Mouse (Mus musculus) left cerebral cortex, adult 18-20 months (tissue): Measurements from ENCODE around the gene Agtrap. TPM values are rescaled to one million over a fixed set of nuclear protein-coding genes. Genes with fewer than 3 reads are reported as not detected.

Experiments used
- DNase-seq, 2 experiments: peaks; one replicate each; pipeline ENCODE4 v3.0.0; 2021 to 2022; ENCODE audit warnings: low spot score in 2 of 2, mixed read lengths in 1 of 2
- total RNA-seq, 2 experiments: library from RNA; stranded (reverse); gene quantifications; 2 replicates each; pipeline ENCODE4 v1.2.3; 2021

Agtrap gene
- total RNA-seq, 2 experiments from 2014 or later: 6.6 to 10.1 TPM

DNA sequence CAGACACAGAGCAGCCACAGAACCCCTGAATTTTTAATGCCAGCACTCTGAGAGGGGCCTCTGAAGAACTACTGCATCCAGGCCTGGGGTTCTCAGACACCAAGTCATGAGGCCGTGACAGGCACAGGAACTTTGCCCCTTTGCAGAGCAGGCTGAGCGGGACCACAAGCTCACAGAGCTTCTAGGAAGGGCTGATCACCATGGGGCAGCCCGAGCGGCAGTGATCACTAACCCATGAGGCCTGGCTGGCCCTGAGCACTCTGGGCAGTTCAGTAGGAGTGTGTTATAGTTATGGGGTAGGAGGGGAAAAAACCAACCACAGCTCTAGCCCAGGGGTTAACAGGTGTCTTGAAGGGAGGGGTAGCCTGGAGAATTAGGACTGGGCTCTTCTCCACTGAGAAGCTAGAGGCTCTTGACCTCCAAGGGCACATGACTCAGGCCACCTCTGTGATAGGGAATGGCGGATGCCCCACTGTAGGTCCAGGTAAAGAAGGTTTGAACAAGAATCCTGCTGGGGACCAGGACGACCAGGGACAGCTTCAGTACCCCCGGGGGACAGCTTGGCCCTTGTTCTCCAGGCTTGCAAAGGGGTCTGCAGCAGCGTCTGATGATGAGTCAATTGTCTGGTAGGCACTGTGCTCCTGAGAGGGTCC is 7.8 kb downstream of the Agtrap start:
- no peak for DNase-seq

GRCm38 (mm10) chr4:148079212-148079611 is 8.6 kb downstream of the Agtrap start:
- DNase-seq: no peak

DNA sequence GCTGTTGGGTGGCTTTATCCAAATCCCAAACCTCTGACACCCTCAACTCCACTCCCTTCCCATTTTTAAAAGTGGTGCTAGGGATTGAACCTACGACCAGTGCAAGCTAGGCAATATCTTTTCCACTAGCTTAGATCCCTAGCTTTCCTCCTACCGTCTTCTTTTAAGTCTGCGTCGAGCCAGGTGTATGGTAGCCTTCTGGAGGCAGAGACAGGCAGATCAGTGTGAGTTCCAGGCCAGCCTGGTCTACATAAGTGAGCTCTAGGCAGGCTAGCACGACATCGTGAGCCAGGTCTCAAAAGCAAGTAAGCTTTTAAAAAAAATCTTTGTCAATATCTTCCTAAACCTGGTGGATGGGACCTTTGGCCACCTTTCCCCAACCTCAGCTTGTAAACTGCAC is 11.9 kb downstream of the Agtrap start:
- no peak for DNase-seq

- DNase-seq: peak; percentile 63 to 64
Measured at GRCm38 (mm10) chr4:148075259-148075658, 12.6 kb downstream of the Agtrap start.

- DNase-seq: no peak
Measured at GRCm38 (mm10) chr4:148074521-148075189, 13.2 kb downstream of the Agtrap start.

GRCm38 (mm10) chr4:148071508-148071907 is 16.3 kb downstream of the Agtrap start:
- no peak for DNase-seq

DNA sequence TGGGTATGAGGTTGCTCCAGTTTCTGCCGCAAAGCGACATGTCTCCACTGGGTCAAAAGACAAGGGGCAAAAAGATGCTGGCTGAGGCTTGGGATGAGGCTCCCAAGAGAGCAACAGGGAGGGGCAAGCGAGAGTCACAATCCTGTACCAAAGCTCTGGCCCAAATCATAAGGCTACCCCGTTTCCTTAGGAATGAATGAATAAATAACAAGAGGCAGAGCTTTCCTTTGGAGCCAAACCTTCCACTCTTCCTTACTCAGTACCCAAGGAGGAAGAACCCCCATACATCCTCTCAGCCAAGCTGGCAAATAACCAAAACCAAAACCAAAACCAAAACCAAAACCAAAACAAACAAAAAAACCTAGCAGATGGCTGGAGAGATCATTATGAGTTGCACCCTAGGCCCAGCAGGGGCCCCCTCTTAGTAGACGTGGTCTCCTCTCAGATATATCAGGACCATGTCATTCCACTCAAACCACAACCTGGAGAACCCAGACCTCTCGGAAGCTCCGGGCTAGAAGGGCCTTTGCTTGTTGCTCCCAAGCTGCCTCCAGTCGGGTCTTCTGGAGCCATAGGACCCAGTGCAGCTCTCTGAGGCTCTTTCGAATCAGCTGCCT is 18.1 kb downstream of the Agtrap start:
- DNase-seq: no peak

DNA sequence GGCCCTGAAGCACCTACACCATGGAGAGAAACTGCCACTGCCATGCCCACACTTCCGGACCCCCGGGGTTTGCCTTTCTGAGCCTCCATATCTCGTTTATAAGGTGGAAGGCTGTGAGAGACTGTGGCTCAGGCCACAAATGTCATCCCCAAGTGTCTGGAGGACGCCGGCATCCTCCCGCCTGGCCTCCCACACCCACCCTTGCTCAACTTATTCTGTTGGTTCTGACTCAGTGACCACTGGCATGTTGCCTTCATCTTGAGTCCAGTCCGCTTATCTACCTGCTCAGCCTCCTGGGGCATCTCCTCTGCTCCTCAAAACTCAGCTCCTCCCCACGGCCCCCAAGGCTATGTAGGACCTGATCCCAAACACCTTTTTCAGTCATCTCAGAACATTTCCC is 20.5 kb downstream of the Agtrap start:
- no peak for DNase-seq

DNA sequence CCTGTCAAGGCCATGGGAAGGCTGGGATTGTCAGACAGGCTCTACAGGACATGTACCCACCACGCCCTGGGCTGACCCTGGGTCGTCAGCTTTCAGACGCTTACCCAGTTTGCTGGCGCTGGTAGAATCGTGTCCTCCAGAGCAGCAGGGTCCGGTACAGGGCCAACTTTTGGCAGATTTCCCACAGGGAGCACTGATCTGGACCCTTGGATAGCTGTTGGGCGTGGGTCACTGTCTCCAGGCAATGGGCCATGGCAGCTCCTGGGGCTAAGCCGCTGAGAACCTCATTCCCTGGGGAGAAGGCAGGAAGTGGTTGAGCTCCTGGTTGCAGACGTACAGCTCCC is 21.5 kb downstream of the Agtrap start:
- DNase-seq: no peak

DNA sequence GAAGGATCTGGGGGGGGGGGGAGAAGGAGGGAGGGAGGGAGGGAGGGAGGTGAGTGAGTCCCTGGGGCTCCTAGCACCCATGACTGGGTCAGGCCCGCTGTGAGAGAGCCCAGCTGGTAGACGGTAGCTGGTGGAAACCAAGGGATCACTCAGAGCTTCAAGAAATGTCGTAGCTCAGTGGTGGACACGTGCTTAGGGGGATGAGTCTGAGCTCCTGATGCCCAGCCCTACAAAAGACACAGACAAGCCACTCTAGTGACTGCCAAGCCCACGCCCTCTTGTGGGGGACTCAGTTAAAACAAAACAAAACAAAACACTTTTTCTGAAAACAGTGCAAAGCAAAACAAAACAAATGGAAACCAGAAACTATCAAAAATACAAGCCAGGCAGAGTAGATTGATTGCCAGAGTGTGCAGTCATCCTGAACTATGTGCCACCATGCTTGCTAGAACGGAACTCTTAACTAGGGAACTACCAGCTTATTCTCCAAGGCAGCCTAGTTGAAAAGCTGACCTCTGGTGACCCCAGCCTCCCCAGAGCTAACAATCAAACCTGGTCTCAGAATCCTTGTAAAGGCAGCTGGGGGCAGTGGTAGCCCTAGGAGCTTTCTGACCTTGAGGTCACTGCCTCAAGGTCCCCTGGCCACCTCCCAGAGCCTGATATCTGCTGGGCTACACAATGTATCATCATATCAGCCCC is 22.0 kb downstream of the Agtrap start:
- no peak for DNase-seq

- no peak for DNase-seq
Measured at GRCm38 (mm10) chr4:148061086-148061480, 26.7 kb downstream of the Agtrap start.

DNA sequence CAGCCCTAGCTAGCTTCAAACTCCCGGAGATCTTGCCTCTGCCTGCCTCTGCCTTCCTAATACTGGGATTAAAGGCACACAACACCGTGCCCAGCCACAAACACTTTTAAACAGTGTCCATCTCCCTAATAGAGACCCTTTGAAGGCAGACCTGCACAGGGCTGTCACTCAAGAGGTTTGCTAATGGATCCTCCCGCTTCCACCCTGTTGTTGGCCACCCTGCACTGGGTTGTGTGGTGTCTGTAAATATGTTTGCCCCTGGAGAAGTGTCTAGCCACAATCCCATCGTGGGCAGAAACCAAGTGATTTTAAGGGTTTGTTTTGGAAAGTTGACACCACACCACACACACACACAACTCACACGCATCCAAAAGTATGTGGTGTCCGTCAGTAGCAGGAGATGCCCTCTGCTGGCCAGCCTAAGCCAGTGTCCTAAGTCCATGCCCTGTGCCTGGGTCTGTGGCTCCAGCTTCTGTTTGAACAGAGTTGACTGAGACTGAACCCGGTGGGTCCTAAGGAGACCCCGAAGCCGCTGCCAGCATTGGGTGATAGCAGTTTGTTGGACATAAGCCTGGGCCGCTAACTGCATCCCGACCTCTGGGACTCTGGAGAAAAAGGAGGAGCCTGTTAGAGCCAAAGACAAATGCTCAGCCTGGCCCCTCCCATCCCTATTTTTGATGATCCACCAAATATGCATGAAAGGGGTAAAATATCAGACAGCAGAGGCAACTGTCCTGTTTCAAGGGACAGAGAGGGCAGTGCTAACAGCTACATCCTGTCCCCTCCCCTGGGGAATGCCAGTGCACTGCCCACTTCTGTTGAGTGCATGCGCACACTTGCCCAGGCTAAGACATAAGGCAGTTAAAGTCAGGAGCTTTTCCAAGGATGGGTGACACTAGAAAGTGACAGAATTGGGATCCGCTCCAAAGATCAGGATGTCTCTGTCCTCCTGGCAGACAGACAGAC is 27.4 kb downstream of the Agtrap start:
- no peak for DNase-seq

DNA sequence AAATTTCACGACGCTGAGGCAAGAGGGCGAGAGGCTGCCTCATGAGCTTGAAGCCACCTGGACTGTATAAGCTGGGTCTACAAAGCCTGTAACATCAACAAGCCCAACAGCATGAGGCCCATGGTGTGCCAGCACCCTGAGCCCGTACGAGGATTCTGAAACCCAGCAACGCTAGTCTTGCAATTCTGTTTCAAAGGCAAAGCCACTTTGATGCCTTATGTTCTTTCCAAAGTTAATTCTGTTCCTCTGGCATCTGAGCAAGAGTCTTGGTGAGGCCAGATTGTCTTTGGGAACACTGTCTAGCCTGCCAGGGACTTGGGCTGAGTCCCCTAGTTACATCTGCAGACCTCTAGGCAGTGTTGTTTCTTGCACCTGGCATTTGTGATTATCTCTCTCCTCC is 28.8 kb downstream of the Agtrap start:
- no peak for DNase-seq

DNA sequence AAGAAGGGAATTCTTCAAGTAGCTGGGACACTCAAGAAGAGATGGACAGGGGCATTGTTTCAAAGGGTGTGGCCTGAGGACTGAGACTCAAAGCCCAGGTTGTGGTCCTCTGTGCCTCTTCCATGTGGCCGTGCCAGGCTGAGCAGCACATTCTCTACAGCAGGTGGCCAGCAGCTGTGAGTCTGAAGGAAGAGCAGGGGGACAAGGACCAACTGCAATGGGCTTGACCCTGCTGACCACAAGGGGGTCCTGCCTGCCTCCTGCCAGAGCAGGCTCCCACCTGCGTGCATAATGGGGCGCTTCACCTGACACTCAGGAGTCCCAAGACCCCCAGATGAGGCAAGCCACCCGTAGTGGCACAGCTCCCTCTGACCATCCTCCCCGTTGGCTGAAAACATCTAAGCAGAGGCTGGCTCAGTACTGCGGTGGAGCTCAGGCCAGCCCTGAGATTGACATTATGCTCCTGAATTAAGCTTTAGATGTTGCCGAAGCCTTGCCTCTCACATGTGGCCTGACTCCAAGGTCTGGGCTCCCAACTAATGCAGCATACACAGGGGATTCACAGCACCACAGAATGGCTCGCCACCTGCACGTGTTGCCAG is 29.5 kb downstream of the Agtrap start:
- DNase-seq: no peak

DNA sequence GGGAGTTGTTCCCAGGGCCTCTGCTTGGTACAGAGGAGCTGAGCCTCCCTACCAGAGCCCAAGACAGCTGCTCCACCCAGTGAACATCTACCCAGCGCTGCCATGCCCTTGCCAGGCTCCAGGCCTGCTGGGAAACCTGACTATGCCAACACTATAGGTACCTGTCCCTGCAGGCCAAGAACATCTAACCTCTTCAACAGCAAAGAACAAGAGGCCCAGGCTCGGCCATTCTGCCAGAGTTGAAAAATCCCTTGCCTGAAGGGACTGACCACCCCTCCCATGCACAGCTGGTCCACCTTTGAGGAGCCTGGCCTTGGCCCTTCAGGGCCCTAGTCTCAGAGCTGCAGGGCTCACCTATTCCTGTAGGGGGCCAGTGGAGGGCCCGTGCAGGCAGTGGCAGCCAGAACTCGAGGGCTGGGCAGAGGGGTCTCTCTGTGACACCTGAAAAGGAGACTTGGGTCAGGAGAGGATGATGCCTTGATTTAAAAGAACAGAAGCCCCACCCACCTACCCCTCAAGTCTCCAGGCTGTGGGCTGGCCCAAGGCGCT is 30.1 kb downstream of the Agtrap start:
- DNase-seq: no peak

- no peak for DNase-seq
Measured at GRCm38 (mm10) chr4:148056801-148057200, 31.0 kb downstream of the Agtrap start.

GRCm38 (mm10) chr4:148056246-148056645 is 31.6 kb downstream of the Agtrap start:
- DNase-seq: no peak

GRCm38 (mm10) chr4:148054961-148055695 is 32.7 kb downstream of the Agtrap start:
- DNase-seq: no peak

- peak; percentile 78 to 87 for DNase-seq
Measured at GRCm38 (mm10) chr4:148053417-148053920, 34.4 kb downstream of the Agtrap start.
